Mouse (Mus musculus) hindbrain, embryonic 13.5 days (tissue): ENCODE data around the gene Cdkn2b. TPM values are rescaled to one million over a fixed set of nuclear protein-coding genes. Genes with fewer than 3 reads are reported as not detected.

ENCODE experiments used
- ATAC-seq: fragments of 200-750 bp; cut with Nextera tagmentation; 2 replicates; pipeline ENCODE4 v1.8.0; 2017; ENCODE audit warnings: moderate TSS enrichment; ENCODE audit not compliant: low FRiP score
- H3K27ac ChIP-seq: fragments of 300-500 bp; sonication (generic); 2 replicates; pipeline ENCODE4 v1.5.1; 2015; ENCODE audit warnings: inconsistent platforms, mild to moderate bottlenecking, moderate library complexity
- H3K27me3 ChIP-seq: fragments of 300-500 bp; sonication (generic); 2 replicates; pipeline ENCODE4 v1.6.1; 2015; ENCODE audit warnings: mild to moderate bottlenecking, inconsistent platforms
- H3K36me3 ChIP-seq: fragments of 300-500 bp; sonication (generic); 2 replicates; pipeline ENCODE4 v1.6.1; 2015; ENCODE audit warnings: mild to moderate bottlenecking, inconsistent platforms
- H3K4me1 ChIP-seq: fragments of 300-500 bp; sonication (generic); replicated peaks from 2 replicates; pipeline ENCODE4 v1.6.1; 2015; ENCODE audit warnings: inconsistent platforms
- H3K4me2 ChIP-seq: fragments of 300-500 bp; sonication (generic); 2 replicates; pipeline ENCODE4 v1.6.1; 2015; ENCODE audit warnings: inconsistent platforms, mild to moderate bottlenecking, moderate library complexity
- H3K4me3 ChIP-seq: fragments of 300-500 bp; sonication (generic); 2 replicates; pipeline ENCODE4 v1.5.1; 2015; ENCODE audit warnings: mild to moderate bottlenecking, inconsistent platforms
- H3K9ac ChIP-seq: fragments of 300-500 bp; sonication (generic); 2 replicates; pipeline ENCODE4 v1.6.1; 2015; ENCODE audit warnings: mild to moderate bottlenecking, inconsistent platforms
- H3K9me3 ChIP-seq: fragments of 300-500 bp; sonication (generic); 2 replicates; pipeline ENCODE4 v1.6.1; 2016; ENCODE audit warnings: inconsistent platforms
- WGBS: fragments of 180-500 bp; shearing (Covaris S2); methylation state at CpG from one replicate; pipeline ENCODE4 v1.1.7; 2015; 5-methylcytosine and 5-hydroxymethylcytosine counted together
- polyA plus RNA-seq: library from polyadenylated mRNA; unstranded; fragments of >200 nt; fragmentation: Nextera tagmentation; extraction: Ambion mirVana; gene quantifications from 2 replicates; pipeline ENCODE4 v1.2.1, GENCODE M21; 2015

Gene Cdkn2b
- polyA plus RNA-seq, result 0.86 and 1.2 TPM in 2 replicates

DNA sequence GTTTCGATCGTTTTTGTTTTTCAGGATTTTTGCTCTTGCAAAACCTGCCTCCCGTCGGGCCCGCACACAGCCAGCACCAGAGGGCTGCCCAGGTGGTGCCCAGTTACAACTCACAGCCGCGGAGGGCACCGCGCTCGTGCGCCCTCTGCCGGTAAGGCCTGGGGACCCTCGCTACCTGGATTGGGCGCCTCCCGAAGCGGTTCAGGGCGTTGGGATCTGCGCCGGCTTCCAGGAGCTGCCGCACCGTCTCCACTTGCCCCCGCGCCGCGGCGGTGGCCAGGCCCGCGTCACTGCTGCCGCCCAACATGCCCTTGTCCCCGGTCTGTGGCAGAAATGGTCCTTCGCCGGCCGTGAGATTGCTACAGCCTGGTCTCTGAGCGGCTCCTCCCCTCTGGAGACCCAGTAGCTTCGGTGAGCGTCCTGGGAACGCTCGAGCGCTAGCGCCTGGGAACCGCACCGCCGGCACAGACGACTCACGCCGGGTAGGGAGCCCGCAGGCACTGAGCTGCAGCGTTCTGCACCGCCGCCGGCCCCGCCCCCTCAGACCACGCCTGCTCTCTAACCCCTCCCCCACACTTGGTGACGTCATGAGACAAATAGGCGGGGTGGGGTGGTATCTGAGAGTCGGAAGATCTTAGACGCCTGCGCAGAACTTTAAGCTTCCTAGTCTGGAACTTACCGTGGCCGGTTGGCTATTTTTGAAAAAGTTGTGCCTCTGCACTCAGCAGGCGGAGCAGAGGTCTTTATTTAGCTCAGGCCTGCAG lies at the start of gene Cdkn2b:
Gene Cdkn2b, minus strand, starts transcription at position 549 of the 764 bp plus-strand sequence.
- H3K27ac ChIP-seq, result no peak within 1 kb of the TSS
- under 1% methylated on average over 61 of the region's 61 CpGs for WGBS
- H3K4me3 ChIP-seq, result peak within 1 kb of the TSS; percentile 43
- no peaks in the 10 kb centered on the region for H3K9me3 ChIP-seq
- H3K4me2 ChIP-seq, result peak within 1 kb of the TSS; percentile 71
- H3K4me1 ChIP-seq, result peaks cover 9% of the 10 kb centered on the region
- peak; percentile 90 for ATAC-seq
- no peak within 1 kb of the TSS for H3K9ac ChIP-seq
- H3K36me3 ChIP-seq, result no peaks in the 10 kb centered on the region
- H3K27me3 ChIP-seq, result peaks cover 91% of the 10 kb centered on the region

DNA sequence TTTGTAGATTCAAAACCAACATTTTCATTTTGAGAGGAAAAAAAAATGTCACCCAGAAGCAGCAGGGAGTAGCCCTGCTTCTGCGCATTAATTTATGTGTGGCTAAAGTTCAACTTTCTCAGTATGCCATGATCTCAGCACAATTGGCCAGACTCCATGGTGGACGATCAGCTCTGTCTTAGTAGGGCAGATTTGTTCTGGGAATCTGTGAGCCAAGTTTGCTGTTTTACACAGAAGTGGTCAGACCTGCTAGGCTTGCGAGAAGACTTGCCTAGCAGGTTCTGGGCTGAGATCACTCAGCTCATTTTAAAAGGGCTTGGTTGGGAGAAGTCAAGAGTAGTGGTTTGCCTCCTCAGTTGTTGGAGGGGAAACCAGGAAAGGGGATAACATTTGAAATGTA lies 49.5 kb upstream of the Cdkn2b start:
- Histone ChIP-seq H3K27me3 (no peaks in the 10 kb centered on the region), H3K4me1 (no peaks in the 10 kb centered on the region), H3K36me3 (no peaks in the 10 kb centered on the region), H3K4me2 (no peak overlapping the region), H3K9ac (no peak overlapping the region), H3K4me3 (no peak overlapping the region), H3K27ac (no peak overlapping the region), H3K9me3 (no peaks in the 10 kb centered on the region)
- ATAC-seq, result no peak
- WGBS, result 73% methylated on average over 3 of the region's 3 CpGs

DNA sequence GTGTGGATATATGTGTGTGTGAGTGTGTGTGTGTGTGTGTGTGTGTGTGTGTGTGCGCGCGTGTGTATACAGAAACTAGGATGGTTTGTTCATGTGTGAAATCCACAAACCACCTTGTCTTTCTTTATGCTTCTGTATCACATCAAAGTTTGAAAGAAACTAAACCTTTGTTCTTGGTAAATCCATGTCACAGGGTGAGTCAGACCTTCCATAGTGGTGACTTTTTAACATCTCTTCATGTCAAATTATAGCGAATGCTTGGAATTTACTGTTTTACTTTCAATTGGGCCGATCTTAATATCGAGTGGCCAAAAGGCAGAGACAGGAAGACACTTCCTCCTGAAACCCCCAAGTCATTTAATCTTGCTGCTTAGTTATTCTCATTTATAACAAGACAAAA lies 48.7 kb upstream of the Cdkn2b start:
- H3K4me2 ChIP-seq, result no peak overlapping the region
- H3K27me3 ChIP-seq, result no peaks in the 10 kb centered on the region
- H3K4me1 ChIP-seq, result no peaks in the 10 kb centered on the region
- H3K4me3 ChIP-seq, result no peak overlapping the region
- no peaks in the 10 kb centered on the region for H3K36me3 ChIP-seq
- WGBS, result 93% methylated on average over 6 of the region's 6 CpGs
- no peak overlapping the region for H3K9ac ChIP-seq
- no peak overlapping the region for H3K27ac ChIP-seq
- ATAC-seq, result no peak
- no peaks in the 10 kb centered on the region for H3K9me3 ChIP-seq

DNA sequence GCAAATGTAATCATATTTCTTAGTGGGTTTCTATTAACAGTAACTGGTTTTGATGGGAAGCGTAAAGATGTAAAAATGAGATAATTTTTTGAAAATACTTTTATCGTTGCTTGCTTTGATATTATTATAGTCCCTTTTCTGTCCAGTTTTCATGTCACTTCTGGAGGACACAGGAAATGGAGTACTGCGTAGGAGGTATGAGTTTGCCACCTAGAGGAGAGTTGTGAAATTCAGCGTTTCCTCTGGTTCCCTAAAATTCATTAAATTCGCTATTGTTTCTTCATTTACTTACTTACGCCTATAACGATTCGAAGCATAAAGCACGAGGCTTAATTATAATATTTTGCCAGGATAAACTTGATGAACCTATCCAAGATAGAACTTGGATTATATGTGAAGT lies 43.1 kb upstream of the Cdkn2b start:
- H3K4me2 ChIP-seq, result no peak overlapping the region
- H3K4me1 ChIP-seq, result no peaks in the 10 kb centered on the region
- no peak for ATAC-seq
- no peaks in the 10 kb centered on the region for H3K9me3 ChIP-seq
- H3K36me3 ChIP-seq, result no peaks in the 10 kb centered on the region
- 58% methylated on average over 9 of the region's 9 CpGs for WGBS
- H3K4me3 ChIP-seq, result no peak overlapping the region
- no peak overlapping the region for H3K9ac ChIP-seq
- no peak overlapping the region for H3K27ac ChIP-seq
- H3K27me3 ChIP-seq, result no peaks in the 10 kb centered on the region

DNA sequence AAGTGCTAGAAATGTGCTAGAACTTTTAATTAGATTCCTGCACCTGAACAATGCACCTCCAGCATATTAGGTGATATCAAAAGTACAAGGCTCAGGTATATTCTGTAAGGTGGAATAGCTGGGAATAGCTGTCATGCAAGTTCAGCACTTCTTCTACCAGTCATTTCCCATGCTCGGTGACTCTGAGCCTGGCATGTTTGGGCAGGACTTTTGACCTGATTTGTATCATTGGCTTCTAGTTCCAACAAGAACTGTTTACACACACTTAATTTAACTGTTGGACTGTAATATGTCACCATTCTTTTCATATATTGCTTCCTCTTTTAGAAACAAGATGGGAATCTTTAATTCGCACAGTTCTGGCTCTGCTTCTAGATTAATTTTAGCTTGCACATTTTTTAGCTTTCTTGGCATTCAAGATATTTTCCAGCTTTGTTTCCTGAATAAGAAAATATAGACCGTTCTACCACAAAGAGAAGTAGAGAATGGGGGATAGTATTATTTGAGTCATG lies 42.3 kb upstream of the Cdkn2b start:
- Histone ChIP-seq H3K4me3 (no peak overlapping the region), H3K27me3 (no peaks in the 10 kb centered on the region), H3K9ac (no peak overlapping the region), H3K4me2 (no peak overlapping the region), H3K4me1 (no peaks in the 10 kb centered on the region), H3K9me3 (no peaks in the 10 kb centered on the region), H3K27ac (no peak overlapping the region), H3K36me3 (no peaks in the 10 kb centered on the region)
- WGBS, result 89% methylated on average over 3 of the region's 3 CpGs
- no peak for ATAC-seq

DNA sequence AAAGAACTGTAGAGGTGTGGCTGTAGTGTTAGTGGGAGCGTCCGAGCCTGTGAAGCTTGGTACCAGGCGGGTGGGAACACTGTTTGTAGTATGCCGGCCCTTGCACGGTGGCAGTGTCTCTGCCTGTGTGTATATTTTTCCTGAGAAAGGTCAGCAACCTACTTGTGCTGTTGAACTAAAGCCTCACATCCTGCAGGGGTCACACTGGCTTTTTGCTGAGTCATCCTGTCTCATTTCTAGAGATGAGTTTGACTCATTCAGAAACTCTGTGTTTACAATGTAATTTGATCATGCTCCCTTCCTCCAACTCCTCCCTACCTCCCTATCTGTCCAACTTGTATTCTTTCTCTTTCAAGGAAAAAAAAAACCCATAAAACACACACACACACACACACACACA lies 40.6 kb upstream of the Cdkn2b start:
- no peak for ATAC-seq
- Histone ChIP-seq H3K4me1 (no peaks in the 10 kb centered on the region), H3K27ac (no peak overlapping the region), H3K4me3 (no peak overlapping the region), H3K4me2 (no peak overlapping the region), H3K36me3 (no peaks in the 10 kb centered on the region), H3K27me3 (no peaks in the 10 kb centered on the region), H3K9me3 (no peaks in the 10 kb centered on the region), H3K9ac (no peak overlapping the region)
- WGBS, result 63% methylated on average over 5 of the region's 5 CpGs

DNA sequence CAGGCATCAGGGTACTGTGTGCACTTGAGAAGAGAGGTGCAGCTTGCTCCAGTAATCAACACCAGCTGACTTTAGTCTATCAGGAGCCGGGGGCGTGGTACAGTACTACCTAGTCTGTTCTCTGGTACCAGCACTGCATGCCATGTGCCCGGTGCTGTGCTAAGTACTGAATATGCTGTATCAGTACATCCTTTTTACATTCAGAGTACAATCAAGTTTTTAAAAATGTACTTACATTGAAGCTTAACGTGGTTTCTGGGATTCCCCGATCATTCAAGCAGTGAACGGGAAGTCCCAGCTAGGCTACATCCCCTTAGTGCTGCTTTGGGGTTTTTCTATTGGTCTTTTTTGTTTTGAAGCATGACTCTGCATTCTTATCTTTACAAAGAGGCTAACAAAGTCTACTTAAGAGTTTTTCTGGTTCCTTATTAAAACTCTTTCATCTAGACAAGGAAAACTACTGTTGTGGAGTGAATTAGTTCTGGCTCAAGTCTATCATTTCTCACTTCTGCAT lies 40.2 kb upstream of the Cdkn2b start:
- no peak for ATAC-seq
- no peak overlapping the region for H3K27ac ChIP-seq
- H3K27me3 ChIP-seq, result no peaks in the 10 kb centered on the region
- H3K4me2 ChIP-seq, result no peak overlapping the region
- H3K4me1 ChIP-seq, result no peaks in the 10 kb centered on the region
- no peak overlapping the region for H3K9ac ChIP-seq
- no peaks in the 10 kb centered on the region for H3K9me3 ChIP-seq
- no peak overlapping the region for H3K4me3 ChIP-seq
- no peaks in the 10 kb centered on the region for H3K36me3 ChIP-seq
- WGBS, result 81% methylated on average over 6 of the region's 6 CpGs

DNA sequence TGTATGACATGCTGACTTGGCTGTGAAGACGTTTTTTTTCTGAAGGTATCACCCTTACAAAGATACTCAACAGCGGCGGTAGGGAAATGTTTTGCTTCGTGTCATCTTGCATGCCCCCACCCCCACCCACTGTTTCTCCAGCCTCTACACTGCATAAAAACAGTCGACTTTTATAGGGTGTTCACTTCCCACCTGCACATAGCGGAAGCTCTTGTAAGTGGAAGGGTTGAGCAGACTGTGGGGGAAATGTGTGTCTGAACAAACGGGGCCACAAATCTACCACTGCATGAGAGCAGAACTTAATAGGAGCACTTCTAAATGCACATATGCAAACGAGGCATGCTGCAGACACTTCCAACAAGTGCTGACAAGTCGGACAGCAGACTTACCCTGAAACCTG lies 39.6 kb upstream of the Cdkn2b start:
- Histone ChIP-seq H3K4me3 (no peak overlapping the region), H3K27me3 (no peaks in the 10 kb centered on the region), H3K9ac (no peak overlapping the region), H3K4me2 (no peak overlapping the region), H3K4me1 (no peaks in the 10 kb centered on the region), H3K9me3 (no peaks in the 10 kb centered on the region), H3K27ac (no peak overlapping the region), H3K36me3 (no peaks in the 10 kb centered on the region)
- 64% methylated on average over 9 of the region's 9 CpGs for WGBS
- no peak for ATAC-seq

DNA sequence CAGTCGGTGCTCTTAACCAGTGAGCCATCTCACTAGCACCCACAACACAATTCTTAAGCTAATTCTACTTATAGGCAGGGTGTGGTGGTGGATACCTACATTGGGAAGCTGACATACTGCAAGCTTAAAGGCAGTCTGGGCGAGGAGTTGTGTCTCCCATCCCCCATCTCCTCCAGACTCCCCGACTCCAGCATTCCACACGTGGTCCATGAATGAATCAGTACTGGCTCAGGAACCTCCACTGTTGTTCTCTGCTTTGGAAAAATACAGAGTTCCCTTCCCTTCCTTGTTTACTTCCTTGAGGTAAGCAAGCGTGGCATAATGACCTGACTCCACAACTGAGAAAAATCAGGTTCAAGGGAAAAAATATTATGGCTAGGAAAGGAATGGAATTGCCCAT lies 38.0 kb upstream of the Cdkn2b start:
- Histone ChIP-seq H3K27me3 (no peaks in the 10 kb centered on the region), H3K9ac (no peak overlapping the region), H3K9me3 (no peaks in the 10 kb centered on the region), H3K4me1 (no peaks in the 10 kb centered on the region), H3K36me3 (no peaks in the 10 kb centered on the region), H3K4me2 (no peak overlapping the region), H3K27ac (no peak overlapping the region), H3K4me3 (no peak overlapping the region)
- ATAC-seq, result no peak
- 65% methylated on average over 5 of the region's 5 CpGs for WGBS

DNA sequence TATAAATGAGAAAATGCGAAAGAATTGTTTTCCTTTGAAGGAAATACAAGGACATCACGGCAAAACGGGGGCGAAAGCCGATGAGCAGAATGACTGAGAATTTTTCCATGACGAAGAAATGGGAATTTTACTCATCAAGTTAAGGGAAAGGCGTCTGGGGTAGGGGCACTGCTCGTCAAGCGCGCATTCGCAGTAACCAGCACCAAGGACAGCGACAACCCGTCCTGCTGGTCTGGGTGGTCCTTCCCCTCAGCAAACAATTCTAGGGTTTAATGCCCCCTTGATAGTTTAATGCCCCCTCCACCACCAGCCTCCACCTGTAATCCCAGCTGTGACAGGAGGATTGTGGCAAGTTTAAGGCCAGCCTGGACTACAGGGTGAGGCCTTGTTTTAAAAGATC lies 2.6 kb upstream of the Cdkn2b start:
- H3K27me3 ChIP-seq, result peaks cover 63% of the 10 kb centered on the region
- no peaks in the 10 kb centered on the region for H3K9me3 ChIP-seq
- no peak overlapping the region for H3K4me3 ChIP-seq
- H3K4me2 ChIP-seq, result no peak overlapping the region
- H3K36me3 ChIP-seq, result no peaks in the 10 kb centered on the region
- peaks cover 9% of the 10 kb centered on the region for H3K4me1 ChIP-seq
- no peak overlapping the region for H3K9ac ChIP-seq
- no peak for ATAC-seq
- 13% methylated on average over 13 of the region's 13 CpGs for WGBS
- no peak overlapping the region for H3K27ac ChIP-seq

DNA sequence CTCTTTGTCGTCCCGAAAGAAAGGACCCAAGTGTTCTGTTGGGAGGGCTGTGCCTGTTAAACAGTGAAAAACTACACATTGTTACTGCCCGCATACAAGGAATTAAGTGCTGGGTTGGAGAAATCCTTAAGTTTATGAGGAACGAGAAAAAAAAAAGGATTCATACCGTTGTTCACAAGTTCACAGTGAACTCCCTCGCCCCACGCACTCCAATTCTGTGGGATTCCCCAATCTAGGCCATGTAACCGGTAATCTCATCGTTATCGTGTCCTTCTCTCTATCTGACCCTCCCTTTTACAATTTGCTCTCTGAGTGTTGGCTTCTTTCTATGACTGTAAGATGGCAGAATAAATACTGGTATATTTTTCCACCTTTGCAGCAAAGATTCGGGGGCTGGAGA lies 843 bp downstream of the Cdkn2b start:
- Histone ChIP-seq H3K27ac (no peak overlapping the region), H3K27me3 (peaks cover 97% of the 10 kb centered on the region), H3K4me1 (peaks cover 9% of the 10 kb centered on the region), H3K36me3 (no peaks in the 10 kb centered on the region), H3K4me3 (peak overlapping the region; percentile 43; the same call in 1 of the 2 replicates), H3K4me2 (peak overlapping the region; percentile 71; the same call in 1 of the 2 replicates), H3K9me3 (no peaks in the 10 kb centered on the region), H3K9ac (no peak overlapping the region)
- 1% methylated on average over 11 of the region's 11 CpGs for WGBS
- ATAC-seq, result no peak

DNA sequence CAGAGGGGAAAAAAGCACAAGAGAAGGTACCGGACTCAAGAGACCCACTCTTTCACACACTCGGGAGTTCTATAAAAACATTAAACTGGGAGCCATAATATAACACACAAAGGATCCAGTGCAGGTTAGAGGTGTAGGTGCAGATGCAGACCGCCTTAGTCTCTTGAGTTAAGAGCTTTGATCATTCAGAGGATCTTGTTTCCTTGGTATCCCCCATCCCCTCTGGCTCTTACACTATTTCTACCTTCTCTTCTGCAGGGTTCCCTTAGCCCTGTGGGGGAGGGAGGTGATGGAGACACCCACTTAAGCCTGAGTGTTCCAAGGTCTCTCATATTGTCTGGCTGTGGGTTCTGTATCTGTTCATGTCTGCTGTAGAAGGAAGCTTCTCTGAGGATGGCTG lies 2.8 kb downstream of the Cdkn2b start:
- Histone ChIP-seq H3K36me3 (no peaks in the 10 kb centered on the region), H3K27me3 (peaks cover 98% of the 10 kb centered on the region), H3K4me3 (no peak overlapping the region), H3K27ac (no peak overlapping the region), H3K4me1 (peaks cover 9% of the 10 kb centered on the region), H3K9ac (no peak overlapping the region), H3K4me2 (no peak overlapping the region), H3K9me3 (no peaks in the 10 kb centered on the region)
- no peak for ATAC-seq
- 9% methylated on average over 3 of the region's 3 CpGs for WGBS

DNA sequence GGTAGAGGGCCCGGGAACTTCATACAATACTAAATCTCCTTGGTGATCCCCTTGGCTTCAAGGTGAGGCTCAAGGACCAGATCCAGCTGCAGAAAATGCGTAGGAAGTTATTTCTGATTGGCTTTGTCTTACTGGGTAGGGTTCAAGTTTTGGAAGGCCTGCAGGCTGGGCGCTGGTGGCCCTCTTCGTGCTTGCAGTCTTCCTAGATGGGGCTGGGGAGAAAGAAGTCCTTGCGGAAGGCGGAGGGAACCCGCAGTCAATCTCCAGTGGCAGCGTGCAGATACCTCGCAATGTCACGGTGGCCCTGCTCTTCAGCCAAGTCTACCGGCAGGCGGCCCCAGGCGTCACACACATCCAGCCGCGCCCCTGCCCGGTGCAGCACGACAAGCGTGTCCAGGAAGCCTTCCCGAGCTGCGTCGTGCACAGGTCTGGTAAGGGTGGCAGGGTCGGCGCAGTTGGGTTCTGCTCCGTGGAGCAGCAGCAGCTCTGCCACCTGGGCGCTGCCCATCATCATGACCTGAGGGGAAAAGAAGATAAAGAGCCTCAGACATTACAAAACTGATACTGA lies 4.0 kb downstream of the Cdkn2b start:
- WGBS, result 2% methylated on average over 25 of the region's 25 CpGs
- Histone ChIP-seq H3K4me2 (no peak overlapping the region), H3K36me3 (no peaks in the 10 kb centered on the region), H3K4me3 (no peak overlapping the region), H3K27ac (no peak overlapping the region), H3K9ac (no peak overlapping the region), H3K27me3 (peaks cover 97% of the 10 kb centered on the region), H3K4me1 (peaks cover 9% of the 10 kb centered on the region), H3K9me3 (no peaks in the 10 kb centered on the region)
- no peak for ATAC-seq
